13 mouse cellular contexts compared by ENCODE assay signal in the genomic region with DNA sequence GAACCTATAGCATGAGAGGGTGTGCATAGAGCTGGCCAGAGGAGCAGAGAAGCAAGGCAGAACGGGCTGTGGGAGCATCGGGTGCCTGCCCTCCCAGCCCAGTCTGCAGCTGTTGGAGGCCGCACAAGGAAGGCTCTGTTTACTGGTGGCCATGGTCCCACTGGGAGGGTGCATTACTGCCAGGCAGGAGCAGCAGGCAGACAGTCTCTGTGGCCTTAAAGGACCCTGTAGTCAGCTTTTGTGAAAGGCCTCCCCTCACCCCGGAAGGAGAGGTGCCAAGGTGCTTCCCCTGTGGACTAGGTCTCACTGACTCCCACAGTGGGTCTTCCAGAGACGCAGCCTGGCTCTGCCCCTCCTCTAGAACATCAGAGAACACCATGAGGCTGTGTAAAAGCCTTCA. TPM values are rescaled to one million over a fixed set of nuclear protein-coding genes. Genes with fewer than 3 reads are reported as not detected.
DNase-seq lines count a peak whose midpoint lies in the region; ATAC-seq and TF ChIP-seq lines count a peak whose summit lies in the region.
"Had no signal": no experiment of that assay in that cellular context is flagged by ENCODE, and none has a peak within 500 bp of the region (broad histone marks: within the 10 kb centered on the region; RNA-seq: fewer than 3 reads in every experiment).

No protein-coding gene starts in this region.

- H3K36me3 ChIP-seq in myocyte (ENCODE audit: control insufficient read depth, insufficient read depth): peaks cover 15% of the 10 kb centered on the region
- H3K36me3 ChIP-seq in forebrain, embryonic 16.5 days (ENCODE audit: control insufficient read depth, insufficient read depth): no peaks in the 10 kb centered on the region

- ATAC-seq in forebrain, embryonic 16.5 days: no peak
- ATAC-seq: forebrain, embryonic 15.5 days had no signal

- peaks cover 4% of the 10 kb centered on the region; the same call in 1 of the 2 replicates for H3K4me1 ChIP-seq in cortical plate, adult 2 months (ENCODE audit: control insufficient read depth, insufficient read depth, low read length)
- H3K4me1 ChIP-seq in forebrain, embryonic 16.5 days (replicated peaks; ENCODE audit: control insufficient read depth, insufficient read depth, low read length): peaks cover 17% of the 10 kb centered on the region

- peaks cover 21% of the 10 kb centered on the region for H3K27me3 ChIP-seq in myocyte (ENCODE audit: control insufficient read depth, insufficient read depth, insufficient read length)
- no peaks in the 10 kb centered on the region for H3K27me3 ChIP-seq in forebrain, embryonic 16.5 days (replicated peaks; ENCODE audit: control insufficient read depth, insufficient read depth, low read length)
- H3K27me3 ChIP-seq: forebrain, embryonic 15.5 days; lung, embryonic 15.5 days had no signal

- no peak for TF ChIP-seq POLR2A in cortical plate, adult 2 months (IDR thresholded peaks at IDR 0.05; ENCODE audit: extremely low read depth, insufficient read depth, low read length)
- peak; percentile 47 for TF ChIP-seq POLR2A in myocyte (IDR thresholded peaks at IDR 0.05; ENCODE audit: insufficient read length, low read depth)

- peak overlapping the region; percentile 45 for H3K4me2 ChIP-seq in myocyte (ENCODE audit: low read depth)
- H3K4me2 ChIP-seq in forebrain, embryonic 16.5 days (ENCODE audit: low read length): no peak overlapping the region
- H3K4me2 ChIP-seq: forebrain, embryonic 15.5 days; lung, embryonic 15.5 days had no signal

- no peak overlapping the region for H3K4me3 ChIP-seq in left cerebral cortex, adult 2 months
- no peak overlapping the region for H3K4me3 ChIP-seq in cortical plate, adult 2 months (ENCODE audit: insufficient read depth, low read length)
- no peak overlapping the region for H3K4me3 ChIP-seq in myocyte
- H3K4me3 ChIP-seq in forebrain, embryonic 16.5 days (replicated peaks; ENCODE audit: low read length): no peak overlapping the region
- H3K4me3 ChIP-seq: forebrain, embryonic 15.5 days; lung, embryonic 15.5 days had no signal

- no peak for TF ChIP-seq CTCF in left cerebral cortex, adult 2 months (IDR thresholded peaks at IDR 0.05)
- TF ChIP-seq CTCF in cortical plate, adult 2 months (IDR thresholded peaks at IDR 0.05; ENCODE audit: extremely low read depth, insufficient read depth, low read length): no peak

- peaks cover 11% of the 10 kb centered on the region for H3K79me2 ChIP-seq in myocyte (ENCODE audit: control insufficient read depth, insufficient read depth)

- H3K9me3 ChIP-seq in forebrain, embryonic 16.5 days (ENCODE audit: control insufficient read depth, low read length): no peaks in the 10 kb centered on the region
- H3K9me3 ChIP-seq: forebrain, embryonic 15.5 days; lung, embryonic 15.5 days had no signal

- H3ac ChIP-seq in myocyte (ENCODE audit: control insufficient read depth, insufficient read length): no peak overlapping the region

- intact Hi-C loops in left cerebral cortex, adult 2 months (cut with DNase I): no loop called here

- DNase-seq in left cerebral cortex, adult 2 months (ENCODE audit: extremely low spot score in 1 of 2, low spot score in 2 of 2): peak in 1 of 2 experiments; percentile 51
- no peak for DNase-seq in left cerebral cortex, adult 18-20 months (ENCODE audit: low spot score in 2 of 2)
- DNase-seq in gastrocnemius, postnatal 25 days: peak; percentile 71
- DNase-seq in urinary bladder, adult 2 months (ENCODE audit: low spot score): no peak
- DNase-seq: heart, postnatal 36 days had no signal

- H3K9ac ChIP-seq in forebrain, embryonic 16.5 days (replicated peaks; ENCODE audit: low read depth, low read length): no peak overlapping the region
- H3K9ac ChIP-seq: forebrain, embryonic 15.5 days; lung, embryonic 15.5 days had no signal

- WGBS in forebrain, embryonic 16.5 days: 79% methylated on average over 5 of the region's 5 CpGs

- peak overlapping the region; percentile 73 for H3K27ac ChIP-seq in left cerebral cortex, adult 2 months
- H3K27ac ChIP-seq in cortical plate, adult 2 months (ENCODE audit: insufficient read depth, low read length): peak overlapping the region; percentile 93
- H3K27ac ChIP-seq in forebrain, embryonic 16.5 days (ENCODE audit: low read length): no peak overlapping the region
- H3K27ac ChIP-seq: forebrain, embryonic 15.5 days; lung, embryonic 15.5 days had no signal

TF ChIP-seq in myocyte, 11 proteins besides CTCF, POLR2A, EP300 and RAD21:
- no peak for TF ChIP-seq MAX (IDR thresholded peaks at IDR 0.05; ENCODE audit: low read depth)
- TF ChIP-seq TCF3 (IDR thresholded peaks at IDR 0.05; ENCODE audit: insufficient read length, low read depth): peak; percentile 45
- TF ChIP-seq MYOD1 (IDR thresholded peaks at IDR 0.05; ENCODE audit: control insufficient read depth in 1 of 3, insufficient read length in 2 of 3, low read depth in 2 of 3): peak in 2 of 3 experiments; percentile 91 to 92
- peak; percentile 70 to 97 (median 94) for TF ChIP-seq MYOG (IDR thresholded peaks at IDR 0.05; ENCODE audit: control insufficient read depth in 1 of 3, insufficient read depth in 1 of 3, insufficient read length in 2 of 3, low read depth in 2 of 3)

RNA-seq across cellular contexts. Expression of gene Tubb4b, which starts 2.4 kb away (rescaled TPM):
- 100 to 1,000 TPM; 317 to 329 TPM for total RNA-seq in left cerebral cortex, adult 2 months (2021)
- 100 to 1,000 TPM; 358 to 360 TPM for total RNA-seq in left cerebral cortex, adult 18-20 months (2021)
- 527 and 537 TPM in 2 replicates for polyA plus RNA-seq in cortical plate, adult 2 months (2012; rRNA removed)
- 100 to 1,000 TPM; 167 to 293 TPM for total RNA-seq in gastrocnemius, postnatal 25 days (2021)
- polyA plus RNA-seq in myocyte (2012; fragmentation: generic; extraction: Trizol): 359 TPM
- polyA plus RNA-seq in forebrain, embryonic 16.5 days (2015; fragmentation: Nextera tagmentation; extraction: Ambion mirVana): 394 TPM in 2 replicates
- polyA plus RNA-seq in urinary bladder, adult 2 months (2012; rRNA removed): 510 and 610 TPM in 2 replicates

RNA-seq across cellular contexts. Expression of gene Slc34a3, which starts 7.3 kb away (rescaled TPM):
- not detected for total RNA-seq in left cerebral cortex, adult 2 months (2021)
- total RNA-seq in left cerebral cortex, adult 18-20 months (2021): not detected
- polyA plus RNA-seq in cortical plate, adult 2 months (2012; rRNA removed): 0.26 and 0.44 TPM in 2 replicates
- total RNA-seq in gastrocnemius, postnatal 25 days (2021): not detected
- polyA plus RNA-seq in myocyte (2012; fragmentation: generic; extraction: Trizol): not detected
- polyA plus RNA-seq in forebrain, embryonic 16.5 days (2015; fragmentation: Nextera tagmentation; extraction: Ambion mirVana): not detected in 2 replicates
- polyA plus RNA-seq in urinary bladder, adult 2 months (2012; rRNA removed): 0.03 TPM in 1 of 2 replicates, not detected in the other
- total RNA-seq: adrenal gland, adult 18-20 months; common myeloid progenitor, adult 5-6 weeks; heart, postnatal 36 days had no signal
- polyA plus RNA-seq: forebrain, embryonic 15.5 days; lung, embryonic 15.5 days had no signal

RNA-seq across cellular contexts. Expression of gene Fam166a, which starts 8.3 kb away (rescaled TPM):
- total RNA-seq in left cerebral cortex, adult 2 months (2021): not detected
- not detected for total RNA-seq in left cerebral cortex, adult 18-20 months (2021)
- 0.19 and 0.21 TPM in 2 replicates for polyA plus RNA-seq in cortical plate, adult 2 months (2012; rRNA removed)
- not detected for total RNA-seq in gastrocnemius, postnatal 25 days (2021)
- 0.48 TPM for polyA plus RNA-seq in myocyte (2012; fragmentation: generic; extraction: Trizol)
- not detected in 2 replicates for polyA plus RNA-seq in forebrain, embryonic 16.5 days (2015; fragmentation: Nextera tagmentation; extraction: Ambion mirVana)
- polyA plus RNA-seq in urinary bladder, adult 2 months (2012; rRNA removed): 0.08 and 0.10 TPM in 2 replicates
- total RNA-seq: adrenal gland, adult 18-20 months; common myeloid progenitor, adult 5-6 weeks; heart, postnatal 36 days had no signal
- polyA plus RNA-seq: forebrain, embryonic 15.5 days had no signal

RNA-seq across cellular contexts. Expression of gene Rnf224, which starts 9.7 kb away (rescaled TPM):
- not detected for total RNA-seq in left cerebral cortex, adult 2 months (2021)
- total RNA-seq in left cerebral cortex, adult 18-20 months (2021): not detected
- polyA plus RNA-seq in cortical plate, adult 2 months (2012; rRNA removed): not detected in 2 replicates
- not detected for total RNA-seq in gastrocnemius, postnatal 25 days (2021)
- not detected for polyA plus RNA-seq in myocyte (2012; fragmentation: generic; extraction: Trizol)
- not detected in 2 replicates for polyA plus RNA-seq in forebrain, embryonic 16.5 days (2015; fragmentation: Nextera tagmentation; extraction: Ambion mirVana)
- polyA plus RNA-seq in urinary bladder, adult 2 months (2012; rRNA removed): 0.13 and 0.19 TPM in 2 replicates
- total RNA-seq: adrenal gland, adult 18-20 months; common myeloid progenitor, adult 5-6 weeks; heart, postnatal 36 days had no signal
- polyA plus RNA-seq: forebrain, embryonic 15.5 days; lung, embryonic 15.5 days; small intestine, adult 2 months had no signal

RNA-seq across cellular contexts. Expression of gene Stpg3, which starts 12.4 kb away (rescaled TPM):
- total RNA-seq in left cerebral cortex, adult 2 months (2021): not detected
- under 1 TPM; 0.37 to 0.40 TPM for total RNA-seq in left cerebral cortex, adult 18-20 months (2021)
- 0.11 TPM in 1 of 2 replicates, not detected in the other for polyA plus RNA-seq in cortical plate, adult 2 months (2012; rRNA removed)
- total RNA-seq in gastrocnemius, postnatal 25 days (2021): not detected
- polyA plus RNA-seq in myocyte (2012; fragmentation: generic; extraction: Trizol): not detected
- polyA plus RNA-seq in forebrain, embryonic 16.5 days (2015; fragmentation: Nextera tagmentation; extraction: Ambion mirVana): not detected in 2 replicates
- polyA plus RNA-seq in urinary bladder, adult 2 months (2012; rRNA removed): not detected in 2 replicates
- total RNA-seq: adrenal gland, adult 18-20 months; common myeloid progenitor, adult 5-6 weeks; heart, postnatal 36 days had no signal
- polyA plus RNA-seq: forebrain, embryonic 15.5 days; lung, embryonic 15.5 days; small intestine, adult 2 months had no signal
